Mouse (Mus musculus): Measurements from ENCODE around the gene Vars2. TPM values are rescaled to one million over a fixed set of nuclear protein-coding genes. Genes with fewer than 3 reads are reported as not detected.

Vars2 gene
- 10 to 100 TPM; 31.2 to 42.6 TPM for total RNA-seq (2021)

DNA sequence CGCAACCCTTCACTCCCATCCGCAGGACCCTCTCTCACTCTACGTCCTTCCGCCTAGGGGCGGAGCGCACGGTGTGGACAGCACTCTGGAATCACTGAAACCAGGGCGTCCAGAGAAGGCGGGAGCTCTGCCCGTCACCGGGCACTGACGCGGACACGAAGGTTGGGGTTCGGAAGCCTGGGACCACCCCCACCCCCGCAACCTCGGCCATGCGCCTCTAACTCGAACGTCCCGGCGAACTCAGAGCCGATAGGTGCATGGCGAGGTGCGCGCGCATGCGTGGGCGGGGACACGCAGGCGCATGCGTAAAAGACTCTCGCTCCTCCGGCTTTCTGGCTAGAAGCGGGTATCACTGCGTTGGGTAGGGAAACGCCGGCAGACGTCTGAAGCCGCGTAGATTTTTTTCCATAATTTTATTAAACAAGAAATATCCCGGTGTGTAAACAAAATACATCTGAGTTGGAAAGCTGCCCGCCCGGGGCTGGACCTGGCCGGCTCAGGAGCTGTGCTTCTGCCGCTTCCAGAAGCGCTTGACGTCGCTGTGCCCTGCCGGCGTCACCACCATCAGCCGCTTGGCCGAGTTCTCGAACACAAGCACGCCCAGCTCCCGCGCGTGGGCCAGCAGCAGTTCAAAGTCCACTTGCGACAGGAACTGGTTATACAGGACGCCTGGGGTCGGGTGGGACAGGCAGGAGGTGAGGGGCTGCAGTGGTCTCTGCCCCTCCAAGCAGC lies at the start of gene Vars2:
Vars2 (minus strand) TSS at position 259 of the 732 bp plus-strand sequence.
- DNase-seq (ENCODE audit: extremely low spot score in 1 of 2, low spot score in 2 of 2), result peak; percentile 96
- intact Hi-C loops (cut with DNase I), result no loop called here

DNA sequence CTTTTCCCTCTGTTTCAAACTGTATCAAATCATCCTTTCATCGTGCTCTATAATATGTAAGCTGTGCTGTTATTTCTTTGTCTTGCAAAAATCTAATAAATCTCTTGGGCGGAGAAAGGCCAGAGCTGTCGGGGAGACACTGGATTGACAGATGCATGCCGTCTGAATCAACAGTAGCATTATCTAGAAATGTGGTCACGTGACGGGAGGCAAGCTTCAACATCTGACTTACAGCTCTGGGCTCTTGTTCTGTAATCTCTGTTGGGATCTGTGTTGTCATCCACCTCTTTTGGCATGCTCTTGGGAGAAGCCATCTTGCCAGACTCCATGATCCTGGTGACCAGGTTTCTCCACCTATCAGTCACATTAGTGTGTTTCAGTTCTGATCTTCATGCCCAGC lies 49.7 kb upstream of the Vars2 start:
- intact Hi-C loops (cut with DNase I), result no loop called here
- DNase-seq (ENCODE audit: extremely low spot score in 1 of 2, low spot score in 2 of 2), result no peak

DNA sequence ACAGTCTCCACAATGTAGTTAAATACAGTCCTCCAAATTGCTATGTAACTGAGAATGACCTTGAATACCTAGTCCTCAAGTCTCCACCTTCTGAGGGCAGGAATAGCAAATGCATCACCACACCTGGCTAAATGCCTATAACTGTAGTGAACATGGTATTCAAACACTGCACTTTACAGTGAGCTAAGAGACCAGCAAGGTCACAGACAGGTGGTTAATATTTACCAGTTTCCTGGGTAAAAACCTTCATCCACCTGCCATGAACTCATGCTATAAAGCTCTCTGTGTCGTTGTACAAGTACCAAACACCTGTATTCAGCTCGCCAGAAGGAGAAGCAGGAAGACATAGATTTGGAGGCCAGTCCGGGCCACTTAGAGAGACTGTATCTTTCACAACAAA lies 48.7 kb upstream of the Vars2 start:
- no peak for DNase-seq (ENCODE audit: extremely low spot score in 1 of 2, low spot score in 2 of 2)
- intact Hi-C loops (cut with DNase I), result no loop called here

DNA sequence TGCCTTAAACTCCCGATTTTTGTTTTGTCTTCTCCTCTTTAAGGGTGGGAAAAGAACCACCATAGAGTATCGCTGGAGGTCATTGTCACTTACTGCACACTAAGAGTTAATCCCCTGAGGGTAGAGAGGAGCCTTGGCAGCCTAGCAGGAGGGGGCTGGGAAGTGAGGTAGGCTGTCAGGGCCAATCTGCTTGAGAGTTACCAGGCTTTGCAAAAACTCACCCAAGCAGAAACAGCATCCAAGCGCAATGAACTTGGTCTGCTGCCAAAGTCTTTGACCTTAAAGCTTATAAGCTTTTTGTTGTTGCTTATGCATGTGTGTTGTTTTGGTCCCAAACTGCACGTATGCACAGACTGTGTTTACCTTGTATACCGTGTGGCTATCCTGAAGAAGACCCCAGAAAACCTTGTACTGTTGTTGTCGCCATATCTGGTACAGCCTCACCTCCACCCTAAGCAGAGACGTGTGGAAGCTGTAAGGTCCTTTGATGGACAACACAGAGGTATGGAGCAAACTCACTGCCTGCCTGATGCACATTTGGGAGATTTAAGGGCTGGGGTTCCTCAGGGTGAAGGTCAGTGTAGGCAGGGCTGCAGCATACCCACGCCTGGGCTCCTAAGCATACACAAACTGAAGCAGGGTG lies 43.4 kb upstream of the Vars2 start:
- DNase-seq (ENCODE audit: extremely low spot score in 1 of 2, low spot score in 2 of 2), result no peak
- intact Hi-C loops (cut with DNase I), result no loop called here

DNA sequence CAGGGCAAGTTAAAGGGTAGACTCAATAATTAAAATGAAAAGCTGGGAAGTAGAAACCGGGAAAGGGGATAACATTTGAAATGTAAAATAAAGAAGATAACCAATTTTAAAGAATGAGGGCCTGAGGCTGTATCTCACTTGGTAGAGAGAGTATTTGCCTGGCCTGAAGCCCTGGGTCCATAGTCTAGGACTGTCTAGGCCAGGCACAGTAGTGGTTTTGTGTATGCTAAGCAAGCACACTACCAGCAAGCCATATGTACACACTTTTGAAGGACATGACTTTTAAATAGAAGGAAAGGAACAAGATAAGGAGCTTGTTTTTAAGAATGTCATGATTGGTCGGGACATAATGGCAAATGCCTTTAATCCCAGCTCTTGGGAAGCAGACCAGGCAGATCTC lies 41.2 kb upstream of the Vars2 start:
- DNase-seq (ENCODE audit: extremely low spot score in 1 of 2, low spot score in 2 of 2), result no peak
- intact Hi-C loops (cut with DNase I), result no loop called here

DNA sequence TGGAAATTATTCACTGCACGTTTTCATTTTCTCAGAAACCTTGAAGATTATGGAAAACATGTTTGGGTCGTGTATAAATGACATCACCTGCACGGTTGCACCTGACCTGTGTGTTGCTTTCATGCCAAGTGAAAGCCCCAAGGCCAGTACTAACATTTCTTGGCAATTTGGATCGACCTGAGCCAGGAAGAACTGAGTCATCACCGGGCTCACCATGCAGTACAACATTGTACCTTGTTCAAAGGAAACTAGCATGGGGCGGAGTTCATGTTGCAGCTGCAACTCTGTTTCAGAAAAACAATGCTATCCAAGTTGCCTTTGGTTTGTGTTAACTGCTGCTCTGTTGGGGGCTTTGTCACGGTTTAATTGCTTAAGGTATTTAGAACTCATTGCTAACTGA lies 40.5 kb upstream of the Vars2 start:
- no peak for DNase-seq (ENCODE audit: extremely low spot score in 1 of 2, low spot score in 2 of 2)
- intact Hi-C loops (cut with DNase I), result no loop called here

DNA sequence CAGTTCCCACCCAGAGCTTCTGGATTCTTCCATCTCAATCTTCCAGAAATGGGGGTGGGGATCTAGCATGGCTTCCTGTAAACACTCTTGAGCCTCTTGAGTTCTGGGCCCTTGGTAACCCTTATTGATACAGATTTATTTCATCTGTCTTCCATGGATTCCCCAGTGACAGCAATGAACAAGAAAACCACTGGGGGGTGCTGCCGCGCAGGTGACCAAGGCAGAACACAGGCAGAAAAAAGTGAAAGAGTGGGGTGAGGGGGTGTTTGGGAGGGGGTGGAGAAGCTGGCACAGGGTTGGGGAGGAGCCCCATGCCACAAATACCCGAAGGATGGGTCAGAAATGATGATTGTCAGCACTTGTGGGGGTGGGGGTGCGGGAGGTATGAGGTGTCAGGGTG lies 38.4 kb upstream of the Vars2 start:
- intact Hi-C loops (cut with DNase I), result no loop called here
- DNase-seq (ENCODE audit: extremely low spot score in 1 of 2, low spot score in 2 of 2), result peak in 1 of 2 experiments; percentile 67

DNA sequence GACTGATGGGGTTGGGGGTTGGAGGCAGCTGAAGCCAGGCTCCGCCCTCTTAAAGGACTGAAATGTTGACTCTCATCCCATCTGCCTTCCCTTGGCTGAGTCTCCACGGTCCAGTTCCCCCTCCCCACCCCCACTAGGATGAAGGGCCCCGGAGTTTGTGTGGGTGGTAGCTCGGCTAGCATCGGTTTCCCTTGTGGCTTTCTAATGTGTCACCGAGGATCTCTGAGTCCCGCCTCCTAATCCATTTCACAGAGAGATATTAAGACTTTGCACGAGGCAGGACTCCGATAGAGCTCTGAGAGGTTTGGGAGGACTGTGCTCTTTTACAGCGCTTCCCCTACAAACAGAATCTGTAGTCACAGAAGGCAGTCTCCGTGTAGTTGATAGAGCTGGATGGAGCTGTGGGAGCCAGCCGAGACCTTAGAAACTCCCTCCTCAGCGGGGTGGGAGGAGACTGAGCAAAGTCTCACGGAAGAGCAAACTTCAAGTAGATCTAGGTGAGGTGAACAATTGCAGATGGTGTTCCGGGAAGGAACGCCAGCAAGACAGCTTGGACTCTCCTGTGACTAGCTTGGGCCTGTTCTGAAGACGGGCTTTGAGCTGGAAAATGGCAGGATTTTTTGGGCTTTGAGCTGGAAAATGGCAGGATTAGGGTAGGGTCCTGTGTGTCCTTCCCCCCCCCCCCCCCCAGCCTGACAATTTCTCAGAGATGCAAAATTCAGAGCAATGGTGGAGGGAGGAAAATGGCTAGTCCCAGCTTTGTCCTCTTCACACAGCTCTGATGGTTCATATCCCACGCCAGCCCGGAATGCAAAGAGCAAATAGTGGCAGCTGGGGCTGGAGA lies 37.5 kb upstream of the Vars2 start, which contains the start of gene Ddr1:
Ddr1 (minus strand) TSS at position 1 of the 844 bp plus-strand sequence.
- intact Hi-C loops (cut with DNase I), result no loop called here
- DNase-seq (ENCODE audit: extremely low spot score in 1 of 2, low spot score in 2 of 2), result peak in 1 of 2 experiments; percentile 73

DNA sequence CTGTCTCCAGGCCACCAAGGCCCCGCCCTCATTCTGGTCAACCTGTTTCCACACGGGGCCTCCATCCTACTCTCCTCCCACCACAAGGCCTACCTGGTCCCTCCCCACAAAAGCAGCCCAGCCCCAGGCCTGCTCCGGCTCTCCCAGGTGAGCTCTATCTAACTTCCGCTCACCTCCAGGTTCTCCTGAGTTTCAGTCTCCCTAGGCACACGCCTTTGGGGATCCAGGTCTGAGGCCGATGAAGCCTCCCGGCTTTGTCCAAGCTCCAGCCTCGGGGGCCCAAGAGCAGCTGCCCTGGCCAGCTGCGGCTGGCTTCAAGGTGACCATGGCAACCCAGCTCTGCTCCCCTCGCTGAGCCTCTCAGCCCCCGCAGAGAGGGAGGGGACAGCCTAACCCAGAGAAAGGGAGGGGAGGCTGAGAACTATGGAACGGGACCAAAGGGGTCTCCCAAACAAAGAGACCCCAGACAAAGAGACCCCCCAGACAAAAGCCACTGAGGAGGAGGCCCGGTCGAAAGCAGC lies 36.4 kb upstream of the Vars2 start:
- intact Hi-C loops (cut with DNase I), result no loop called here
- DNase-seq (ENCODE audit: extremely low spot score in 1 of 2, low spot score in 2 of 2), result peak in 1 of 2 experiments; percentile 80

DNA sequence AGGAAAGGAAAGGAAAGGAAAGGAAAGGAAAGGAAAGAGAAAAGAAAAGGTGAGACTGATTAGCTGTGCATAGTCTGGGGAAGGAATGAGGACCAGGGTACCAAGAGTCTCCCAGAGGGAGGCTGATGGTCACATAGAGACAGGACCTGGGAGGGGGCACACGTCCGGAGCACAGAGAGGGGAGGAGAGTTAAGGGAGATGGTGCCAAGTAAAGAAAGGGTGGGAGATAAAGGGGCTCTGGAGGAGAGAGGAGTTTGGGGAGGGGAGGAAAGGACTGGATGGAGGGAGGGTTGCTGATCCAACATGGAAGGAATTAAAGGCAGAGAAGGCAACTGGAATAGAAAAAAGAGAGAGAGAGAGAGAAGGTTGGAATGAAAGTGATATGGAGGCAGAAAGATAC lies 35.7 kb upstream of the Vars2 start:
- intact Hi-C loops (cut with DNase I), result no loop called here
- no peak for DNase-seq (ENCODE audit: extremely low spot score in 1 of 2, low spot score in 2 of 2)

DNA sequence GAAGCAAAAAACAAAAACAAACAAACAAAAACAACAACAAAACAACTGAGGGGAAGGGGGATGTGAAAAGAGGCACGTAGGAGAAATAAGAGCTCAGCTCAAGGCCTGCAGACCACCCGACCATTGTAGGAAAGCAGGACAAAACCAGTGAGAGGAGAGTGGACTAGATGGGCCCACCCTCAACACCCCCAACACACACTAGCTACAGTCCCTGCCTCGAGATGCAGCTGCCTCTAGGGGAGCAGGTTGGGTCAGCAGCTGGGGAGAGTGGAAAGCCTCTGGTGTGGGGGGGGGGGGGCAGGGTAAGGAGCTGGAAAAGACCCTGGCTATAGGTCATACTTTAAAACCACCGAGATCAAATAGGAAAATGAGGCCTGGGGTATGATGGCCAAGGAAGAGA lies 35.2 kb upstream of the Vars2 start:
- no peak for DNase-seq (ENCODE audit: extremely low spot score in 1 of 2, low spot score in 2 of 2)
- intact Hi-C loops (cut with DNase I), result no loop called here

DNA sequence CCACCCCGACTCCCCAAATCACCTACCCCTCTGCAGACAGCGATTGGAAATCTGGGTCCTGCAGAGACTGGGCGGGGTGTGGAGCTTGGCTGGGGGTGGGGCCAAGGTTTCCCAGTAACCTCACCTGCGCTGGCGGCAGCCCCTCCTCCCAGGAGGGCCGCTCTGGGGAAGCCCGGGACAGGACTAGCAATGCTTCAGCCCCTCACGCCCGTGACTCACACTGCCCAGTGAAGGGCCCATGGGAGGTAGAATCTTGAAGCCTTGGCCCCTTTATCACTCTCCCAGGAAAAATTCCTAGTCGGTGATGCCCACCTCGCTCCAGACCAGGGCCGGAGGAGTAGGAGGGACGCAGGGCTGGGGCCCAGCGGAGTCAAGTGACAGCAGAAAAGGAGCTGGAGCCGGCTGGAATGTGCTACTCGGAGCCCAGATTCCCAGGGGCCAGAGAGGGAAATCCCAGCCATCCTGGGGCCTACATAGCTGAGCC lies 34.6 kb upstream of the Vars2 start:
- intact Hi-C loops (cut with DNase I), result no loop called here
- no peak for DNase-seq (ENCODE audit: extremely low spot score in 1 of 2, low spot score in 2 of 2)

DNA sequence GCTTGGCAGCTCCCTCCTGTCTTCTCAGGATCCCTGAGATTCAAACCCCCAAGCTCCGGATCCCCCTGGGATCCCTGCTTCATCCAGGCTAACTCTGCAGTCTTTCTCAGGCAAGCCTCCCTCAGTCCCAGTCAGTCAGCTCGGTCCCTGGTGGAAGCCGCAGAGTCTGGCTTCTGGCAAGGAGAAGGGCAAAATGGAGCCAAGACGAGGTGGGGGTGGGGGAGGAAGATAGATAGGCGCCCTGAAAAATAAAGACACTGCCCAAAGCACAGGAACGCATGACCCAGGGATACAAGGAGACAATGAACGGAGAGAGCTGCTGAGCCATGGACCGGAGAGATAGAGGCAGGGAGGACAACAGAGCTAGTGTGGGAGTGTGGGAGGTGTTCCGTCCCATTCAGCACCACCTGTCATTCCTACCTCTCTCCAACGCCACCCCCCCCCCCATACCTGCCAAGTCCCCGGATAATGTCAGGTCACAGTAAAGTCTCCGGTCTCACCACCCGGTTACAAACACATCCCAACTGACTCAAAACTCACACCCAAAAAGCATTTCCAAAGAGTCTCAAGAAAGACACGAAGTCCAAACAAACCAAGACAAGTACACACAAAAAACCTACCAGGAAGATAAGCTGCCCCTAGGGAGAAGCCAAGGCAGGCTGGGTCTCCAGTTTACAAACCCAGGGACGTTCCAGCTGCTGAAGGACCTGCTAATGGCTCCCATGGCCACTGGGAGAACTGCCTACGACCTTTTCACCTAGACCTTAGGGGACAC lies 34.0 kb upstream of the Vars2 start:
- intact Hi-C loops (cut with DNase I), result no loop called here
- no peak for DNase-seq (ENCODE audit: extremely low spot score in 1 of 2, low spot score in 2 of 2)

DNA sequence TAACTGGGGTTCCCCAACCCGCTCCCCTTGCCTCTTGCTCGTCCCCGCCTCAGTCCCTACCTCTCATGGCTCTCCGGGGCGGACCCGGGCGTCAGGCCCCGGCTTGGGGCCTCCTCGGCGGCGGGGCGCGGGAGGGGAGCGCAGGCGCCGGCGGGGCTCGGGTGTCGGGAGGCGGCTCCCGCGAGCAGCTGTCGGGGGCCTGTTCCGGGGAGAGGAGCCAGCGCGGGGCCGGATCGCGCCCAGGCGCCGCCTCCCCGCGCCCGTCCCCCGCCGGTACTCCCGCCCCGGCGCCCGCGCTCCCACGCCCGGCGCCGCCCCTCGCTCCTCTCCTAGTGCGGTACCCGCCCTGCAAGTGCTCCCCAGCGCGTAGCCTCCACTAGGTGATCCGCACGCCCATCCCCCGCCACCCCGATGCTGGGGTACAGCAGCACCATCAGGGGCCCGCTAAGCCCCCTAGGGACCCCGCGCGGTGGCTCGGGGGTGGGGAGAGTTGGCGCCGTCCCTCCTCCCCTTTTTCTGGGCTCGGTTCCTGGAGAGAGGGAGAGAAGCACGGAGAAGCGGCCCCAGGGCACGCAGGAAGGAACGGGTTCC lies 33.1 kb upstream of the Vars2 start:
- intact Hi-C loops (cut with DNase I), result no loop called here
- DNase-seq (ENCODE audit: extremely low spot score in 1 of 2, low spot score in 2 of 2), result peak; percentile 63 to 89

DNA sequence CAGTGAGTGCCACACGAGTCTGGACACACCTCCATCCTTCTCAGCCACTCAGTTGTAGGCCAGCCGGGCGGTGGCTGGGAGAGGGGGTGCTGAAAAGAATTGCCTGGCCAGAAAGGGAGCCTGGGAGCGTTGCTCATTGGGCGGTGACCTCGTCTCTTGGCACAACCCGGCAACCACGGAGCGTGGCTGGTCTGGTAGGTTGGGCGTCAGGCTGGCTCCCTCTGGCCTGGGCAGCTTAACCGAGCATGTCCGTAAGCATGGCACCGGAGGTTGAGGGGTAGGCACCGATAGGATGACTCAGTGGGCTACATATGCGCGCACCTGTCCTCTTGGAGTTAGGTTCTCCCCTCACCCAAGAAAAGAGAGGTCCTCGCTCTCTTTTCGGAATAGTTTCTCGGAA lies 32.5 kb upstream of the Vars2 start:
- intact Hi-C loops (cut with DNase I), result no loop called here
- DNase-seq (ENCODE audit: extremely low spot score in 1 of 2, low spot score in 2 of 2), result peak in 1 of 2 experiments; percentile 80

DNA sequence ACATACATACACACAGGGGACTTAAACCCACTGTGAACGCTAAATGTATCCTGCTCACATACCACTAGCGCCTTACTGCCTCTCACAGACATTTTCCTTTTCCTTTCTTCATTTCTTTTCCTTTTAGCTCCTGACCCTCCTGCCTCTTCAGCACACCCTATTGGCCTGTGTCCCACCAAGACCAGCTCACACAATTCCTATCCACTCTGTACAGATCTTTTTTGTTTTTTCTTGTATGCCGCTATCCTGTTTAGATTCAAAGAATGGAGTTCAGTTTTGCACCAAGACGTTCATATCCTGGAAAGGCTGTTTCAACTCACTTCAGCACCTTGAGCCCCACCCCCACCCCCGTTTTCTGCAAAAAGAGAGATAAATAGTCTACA lies 31.1 kb upstream of the Vars2 start:
- DNase-seq (ENCODE audit: extremely low spot score in 1 of 2, low spot score in 2 of 2), result no peak
- intact Hi-C loops (cut with DNase I), result no loop called here

DNA sequence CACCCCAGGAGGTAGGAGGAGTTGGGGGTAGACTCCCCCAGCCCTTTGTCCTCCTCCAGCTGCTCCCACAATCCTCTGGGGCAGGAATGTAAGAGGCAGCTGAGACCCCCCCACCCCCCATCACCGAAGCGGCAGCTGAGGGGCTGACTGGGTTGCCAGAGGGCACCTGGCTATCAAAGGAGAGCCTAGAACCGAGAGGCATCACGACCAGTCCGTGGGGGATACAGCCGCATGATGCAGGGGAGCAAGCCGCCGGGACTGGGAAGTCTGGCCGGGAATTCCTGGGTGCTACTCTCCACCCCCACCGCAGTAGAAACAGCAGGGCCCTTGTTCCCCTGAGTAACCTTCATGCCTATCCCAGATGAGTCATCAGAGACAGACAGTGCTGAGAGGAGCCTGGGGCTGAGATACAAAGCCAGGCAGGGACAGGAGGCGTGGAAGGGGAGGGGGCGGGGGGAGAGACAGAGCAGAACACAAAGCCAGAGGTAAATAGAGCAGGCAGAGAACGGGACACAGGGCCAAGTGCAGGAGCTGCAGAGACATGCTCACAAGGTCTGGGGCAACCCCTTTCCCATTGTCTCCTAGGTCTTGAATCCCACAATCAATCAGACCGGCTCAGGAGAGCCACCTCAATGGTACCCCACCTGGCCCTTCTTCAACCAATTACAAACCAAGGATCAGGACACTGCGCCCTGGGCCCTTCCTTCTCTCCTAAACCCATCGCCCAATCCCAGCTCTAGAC lies 30.5 kb upstream of the Vars2 start:
- intact Hi-C loops (cut with DNase I), result no loop called here
- DNase-seq (ENCODE audit: extremely low spot score in 1 of 2, low spot score in 2 of 2), result peak in 1 of 2 experiments; percentile 64

DNA sequence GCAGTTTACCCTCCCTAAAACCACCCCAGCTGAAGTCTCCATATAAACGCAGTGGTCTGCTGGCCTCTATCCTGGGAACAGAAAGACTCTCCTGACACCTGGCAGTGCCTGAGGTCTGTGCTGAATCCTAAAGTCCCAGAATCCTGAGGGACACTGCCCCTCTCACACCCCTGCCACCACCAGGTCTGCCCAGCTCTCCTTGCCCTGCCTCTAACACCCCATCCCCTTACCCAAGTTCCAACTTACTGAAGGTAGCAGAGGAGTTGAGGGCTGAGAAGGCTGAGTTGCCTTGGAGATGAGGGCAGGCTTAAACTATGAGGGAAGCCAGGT lies 30.0 kb upstream of the Vars2 start:
- intact Hi-C loops (cut with DNase I), result no loop called here
- no peak for DNase-seq (ENCODE audit: extremely low spot score in 1 of 2, low spot score in 2 of 2)
